Comparison of ENCODE assay signal across 15 mouse cellular contexts in genomic region chr2:142433126-142433525, GRCm38 (mm10).
"Had no signal": no experiment of that assay in that cellular context is flagged by ENCODE, and none has a peak within 500 bp of the region (broad histone marks: within the 10 kb centered on the region; RNA-seq: fewer than 3 reads in every experiment).

No protein-coding gene starts in this region.

- H3K27ac ChIP-seq: kidney, embryonic 15.5 days; left cerebral cortex, adult 2 months; limb, embryonic 15.5 days; liver, embryonic 12.5 days; midbrain, embryonic 12.5 days; neural tube, embryonic 12.5 days had no signal

- H3K36me3 ChIP-seq: kidney, embryonic 15.5 days; limb, embryonic 15.5 days; liver, embryonic 12.5 days; midbrain, embryonic 12.5 days; neural tube, embryonic 12.5 days had no signal

- ATAC-seq: liver, embryonic 12.5 days; midbrain, embryonic 16.5 days had no signal

- H3K4me1 ChIP-seq: kidney, embryonic 15.5 days; limb, embryonic 15.5 days; liver, embryonic 12.5 days; neural tube, embryonic 12.5 days had no signal

- DNase-seq: kidney, adult 2 months; kidney, postnatal 14 days; lung, embryonic 14.5 days; lung, postnatal 10 days; lung, postnatal 4 days; right cerebral cortex, adult 18-20 months; right cerebral cortex, postnatal 25 days; thymus, postnatal 36 days had no signal

- H3K9ac ChIP-seq: kidney, embryonic 15.5 days; limb, embryonic 15.5 days; liver, embryonic 12.5 days; lung, embryonic 14.5 days; midbrain, embryonic 12.5 days; neural tube, embryonic 12.5 days had no signal

- H3K4me3 ChIP-seq: kidney, embryonic 15.5 days; left cerebral cortex, adult 2 months; limb, embryonic 15.5 days; liver, embryonic 12.5 days; midbrain, embryonic 12.5 days; neural tube, embryonic 12.5 days had no signal

- H3K27me3 ChIP-seq: kidney, embryonic 15.5 days; limb, embryonic 15.5 days; liver, embryonic 12.5 days; neural tube, embryonic 12.5 days had no signal

- H3K9me3 ChIP-seq: kidney, embryonic 15.5 days; limb, embryonic 15.5 days; liver, embryonic 12.5 days; midbrain, embryonic 12.5 days; neural tube, embryonic 12.5 days had no signal

- H3K4me2 ChIP-seq: kidney, embryonic 15.5 days; limb, embryonic 15.5 days; liver, embryonic 12.5 days; lung, embryonic 14.5 days; midbrain, embryonic 12.5 days; neural tube, embryonic 12.5 days had no signal
